Mouse (Mus musculus) kidney, postnatal 0 days (tissue): ENCODE data around the gene Dock6. TPM values are rescaled to one million over a fixed set of nuclear protein-coding genes. Genes with fewer than 3 reads are reported as not detected.
"Not testable (repeated sequence)": the region's sequence is repeated elsewhere in the genome, so short reads cannot be mapped to it uniquely, and the experiment has no call there.

Experiments used
- ATAC-seq: fragments of 200-750 bp; cut with Nextera tagmentation; replicated peaks from 2 replicates; pipeline ENCODE4 v1.8.0; 2017; ENCODE audit warnings: low read depth, moderate number of reproducible peaks, moderate TSS enrichment, moderate library complexity; ENCODE audit not compliant: low FRiP score
- DNase-seq: peaks from one replicate; pipeline ENCODE4 v3.0.0-alpha.2; 2016; ENCODE audit warnings: low spot score
- H3K27ac ChIP-seq: fragments of 300-500 bp; sonication (generic); 2 replicates; pipeline ENCODE4 v1.5.1; 2014; ENCODE audit warnings: mild to moderate bottlenecking
- H3K27me3 ChIP-seq: fragments of 300-500 bp; sonication (generic); 2 replicates; pipeline ENCODE4 v1.6.1; 2014; ENCODE audit warnings: low read length, mixed read lengths; ENCODE audit not compliant: insufficient read depth
- H3K36me3 ChIP-seq: fragments of 300-500 bp; sonication (generic); 2 replicates; pipeline ENCODE4 v1.6.1; 2014; ENCODE audit warnings: low read length, mixed read lengths; ENCODE audit not compliant: insufficient read depth
- H3K4me1 ChIP-seq: fragments of 300-500 bp; sonication (generic); replicated peaks from 2 replicates; pipeline ENCODE4 v1.6.1; 2014; ENCODE audit warnings: antibody characterized with exemption, low read length, mixed read lengths; ENCODE audit not compliant: insufficient read depth
- H3K4me2 ChIP-seq: fragments of 300-500 bp; sonication (generic); 2 replicates; pipeline ENCODE4 v1.6.1; 2014; ENCODE audit warnings: mild to moderate bottlenecking, low read length, moderate library complexity, mixed read lengths
- H3K4me3 ChIP-seq: fragments of 300-500 bp; sonication (generic); replicated peaks from 2 replicates; pipeline ENCODE4 v1.5.1; 2014; ENCODE audit warnings: low read depth, low read length
- H3K9ac ChIP-seq: fragments of 300-500 bp; sonication (generic); 2 replicates; pipeline ENCODE4 v1.6.1; 2014; ENCODE audit warnings: low read depth, low read length
- H3K9me3 ChIP-seq: fragments of 300-500 bp; sonication (generic); replicated peaks from 2 replicates; pipeline ENCODE4 v1.6.1; 2016; ENCODE audit warnings: low read length, inconsistent platforms, mixed read lengths
- CTCF ChIP-seq: IDR thresholded peaks from 2 replicates; pipeline ENCODE4 v1.5.1; 2016; ENCODE audit warnings: antibody characterized with exemption, low read depth, mild to moderate bottlenecking, moderate library complexity
- WGBS: fragments of 180-500 bp; shearing (Covaris S2); extraction: QIAGEN DNeasy Blood & Tissue Kit; methylation state at CpG from one replicate; pipeline ENCODE4 v1.1.7; 2014; 5-methylcytosine and 5-hydroxymethylcytosine counted together
- polyA plus RNA-seq: library from polyadenylated mRNA; unstranded; fragments of >200 nt; fragmentation: Nextera tagmentation; extraction: Ambion mirVana; gene quantifications from 2 replicates; pipeline ENCODE4 v1.2.1, GENCODE M21; 2015

Dock6 gene
- polyA plus RNA-seq, 1 experiment from 2014 or later, result 28.3 TPM

DNA sequence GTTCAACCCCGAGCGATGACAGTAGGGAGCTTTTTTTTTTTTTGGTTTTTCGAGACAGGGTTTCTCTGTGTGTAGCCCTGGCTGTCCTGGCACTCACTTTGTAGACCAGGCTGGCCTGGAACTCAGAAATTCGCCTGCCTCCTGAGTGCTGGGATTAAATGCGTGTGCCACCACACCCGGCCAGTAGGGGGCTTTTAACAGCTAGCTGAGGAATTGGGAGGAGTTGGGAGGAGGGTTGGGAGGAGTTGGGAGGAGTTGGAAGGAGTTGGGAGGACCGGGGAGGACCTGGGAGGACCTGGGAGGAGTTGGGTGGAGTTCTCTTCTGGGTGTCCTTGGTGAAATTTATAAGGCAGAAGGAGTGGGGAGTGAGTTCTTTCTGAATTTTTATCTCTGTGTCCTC, 16.9 kb upstream of the Dock6 start:
- not testable (repeated sequence) for H3K27ac ChIP-seq, H3K4me3 ChIP-seq, H3K9me3 ChIP-seq, H3K36me3 ChIP-seq, H3K27me3 ChIP-seq, DNase-seq, H3K4me1 ChIP-seq, ATAC-seq, H3K4me2 ChIP-seq, H3K9ac ChIP-seq
- 56% methylated on average over 7 of the region's 7 CpGs for WGBS
- peak; percentile 63 for TF ChIP-seq CTCF

DNA sequence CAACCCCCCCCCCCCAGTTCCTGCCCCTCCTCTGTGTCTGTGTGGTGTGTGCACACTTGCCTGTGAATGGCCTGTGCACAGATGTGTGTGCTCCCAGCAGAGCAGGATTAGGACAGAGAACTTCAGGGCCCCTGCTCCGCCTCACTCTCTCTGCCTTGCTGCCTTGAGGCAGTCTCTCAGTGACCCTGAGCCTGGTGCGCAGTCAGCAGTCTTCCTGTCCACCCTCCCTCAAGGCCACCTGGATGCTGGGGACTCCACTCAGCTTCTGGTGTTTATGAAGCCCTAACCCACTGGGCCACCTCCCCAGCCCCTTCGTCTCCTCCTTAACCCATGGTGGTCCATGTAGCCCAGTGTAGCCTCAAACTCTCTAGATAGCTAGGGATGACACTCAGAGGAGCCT, 15.3 kb upstream of the Dock6 start:
- TF ChIP-seq CTCF, result no peak
- Histone ChIP-seq H3K27me3 (no peaks in the 10 kb centered on the region), H3K9ac (no peak overlapping the region), H3K4me3 (no peak overlapping the region), H3K4me1 (no peaks in the 10 kb centered on the region; the same call in 1 of the 2 replicates), H3K36me3 (no peaks in the 10 kb centered on the region), H3K9me3 (no peaks in the 10 kb centered on the region), H3K4me2 (no peak overlapping the region), H3K27ac (no peak overlapping the region)
- no peak for ATAC-seq
- 78% methylated on average over 3 of the region's 3 CpGs for WGBS
- no peak for DNase-seq

DNA sequence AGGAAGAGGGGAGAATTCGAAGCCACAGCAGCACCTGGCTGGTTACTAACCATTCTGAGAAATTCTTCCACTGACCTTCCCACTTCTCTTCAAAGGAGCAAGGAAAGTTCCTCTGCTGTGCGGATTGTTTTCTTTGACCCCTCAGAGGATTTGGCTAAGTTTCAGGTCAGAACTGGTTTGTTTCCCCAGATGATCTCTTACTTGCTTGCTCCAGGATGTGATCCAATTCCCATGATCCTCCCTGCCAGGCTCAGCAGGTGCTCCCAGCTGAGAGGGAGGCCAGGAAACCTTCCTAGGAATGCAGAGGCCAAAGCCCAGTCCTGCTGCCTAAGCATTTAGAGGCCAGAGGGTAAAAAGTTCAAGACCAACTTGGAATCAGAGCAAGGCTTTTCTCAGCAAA, 14.2 kb upstream of the Dock6 start:
- Histone ChIP-seq H3K27me3 (no peaks in the 10 kb centered on the region), H3K4me2 (no peak overlapping the region), H3K9ac (no peak overlapping the region), H3K4me3 (no peak overlapping the region), H3K9me3 (no peaks in the 10 kb centered on the region; the same call in 1 of the 2 replicates), H3K27ac (no peak overlapping the region), H3K36me3 (no peaks in the 10 kb centered on the region), H3K4me1 (no peaks in the 10 kb centered on the region; the same call in 1 of the 2 replicates)
- ATAC-seq, result no peak
- TF ChIP-seq CTCF, result no peak
- 37% methylated on average over 2 of the region's 2 CpGs for WGBS
- no peak for DNase-seq

DNA sequence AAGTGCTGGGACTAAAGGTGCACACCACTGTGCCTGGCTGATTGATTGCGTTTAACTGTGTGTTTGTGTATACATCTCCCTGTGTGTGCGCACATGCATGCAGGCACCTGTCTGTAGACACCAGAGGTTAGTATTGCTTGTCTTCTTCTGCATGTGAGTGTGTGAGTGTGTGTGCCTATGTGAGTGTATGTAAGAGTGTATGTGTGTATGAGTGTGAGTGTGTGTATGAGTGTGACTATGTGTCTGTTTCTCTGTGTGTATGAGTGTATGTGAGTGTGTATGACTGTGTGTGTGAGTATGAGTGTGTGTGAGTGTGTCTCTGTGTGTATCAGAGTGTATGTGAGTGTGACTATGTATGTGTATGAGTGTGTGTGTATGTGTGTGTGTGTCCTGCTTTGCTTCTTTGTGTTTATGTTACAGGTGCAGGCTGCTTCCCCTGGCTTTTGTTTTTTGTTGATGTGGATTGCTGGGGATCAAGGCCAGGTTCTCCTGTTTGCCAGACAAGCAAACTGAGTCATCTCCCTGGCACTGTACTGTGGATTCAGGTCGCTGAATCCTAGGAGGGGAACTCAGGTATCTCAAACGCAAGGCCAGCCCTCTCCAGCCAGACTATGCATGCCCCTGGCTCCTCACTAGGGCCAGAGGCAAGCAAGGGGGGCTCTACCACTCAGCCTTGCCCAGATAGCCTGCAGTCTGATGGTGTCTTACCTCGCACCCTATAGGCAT, 13.4 kb upstream of the Dock6 start:
- no peak for TF ChIP-seq CTCF
- WGBS, result 75% methylated on average over 5 of the region's 5 CpGs
- no peak for DNase-seq
- no peaks in the 10 kb centered on the region; the same call in 1 of the 2 replicates for H3K4me1 ChIP-seq
- no peak overlapping the region for H3K4me2 ChIP-seq
- H3K4me3 ChIP-seq, result no peak overlapping the region
- no peaks in the 10 kb centered on the region; the same call in 1 of the 2 replicates for H3K9me3 ChIP-seq
- H3K27ac ChIP-seq, result no peak overlapping the region
- no peaks in the 10 kb centered on the region for H3K36me3 ChIP-seq
- H3K27me3 ChIP-seq, result no peaks in the 10 kb centered on the region
- ATAC-seq, result no peak
- H3K9ac ChIP-seq, result no peak overlapping the region

DNA sequence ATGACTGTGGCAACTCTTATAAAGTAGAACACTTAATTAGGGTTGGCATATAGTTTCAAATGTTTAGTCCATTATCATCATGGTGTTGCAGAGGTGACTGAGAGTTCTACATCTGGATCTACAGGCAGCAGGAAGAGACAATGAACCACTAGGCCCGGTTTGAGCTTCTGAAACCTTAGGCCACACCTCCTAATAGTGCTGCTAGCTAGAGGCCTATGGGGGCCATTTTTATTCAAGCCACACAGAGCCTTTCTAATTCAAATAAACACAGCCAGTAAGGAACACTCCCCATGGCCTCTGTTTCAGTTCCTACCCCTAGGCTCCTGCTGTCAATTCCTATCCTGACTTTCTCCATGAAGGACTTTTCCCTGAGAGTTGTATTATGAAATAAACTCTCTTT, 9.7 kb upstream of the Dock6 start:
- TF ChIP-seq CTCF, result no peak
- Histone ChIP-seq H3K4me3 (no peak overlapping the region), H3K27me3 (no peaks in the 10 kb centered on the region), H3K4me2 (no peak overlapping the region), H3K36me3 (no peaks in the 10 kb centered on the region), H3K27ac (no peak overlapping the region), H3K9me3 (no peaks in the 10 kb centered on the region; the same call in 1 of the 2 replicates), H3K4me1 (no peaks in the 10 kb centered on the region; the same call in 1 of the 2 replicates), H3K9ac (no peak overlapping the region)
- WGBS, result 63% methylated on average over 1 of the region's 1 CpGs
- DNase-seq (no peak), ATAC-seq (no peak)

DNA sequence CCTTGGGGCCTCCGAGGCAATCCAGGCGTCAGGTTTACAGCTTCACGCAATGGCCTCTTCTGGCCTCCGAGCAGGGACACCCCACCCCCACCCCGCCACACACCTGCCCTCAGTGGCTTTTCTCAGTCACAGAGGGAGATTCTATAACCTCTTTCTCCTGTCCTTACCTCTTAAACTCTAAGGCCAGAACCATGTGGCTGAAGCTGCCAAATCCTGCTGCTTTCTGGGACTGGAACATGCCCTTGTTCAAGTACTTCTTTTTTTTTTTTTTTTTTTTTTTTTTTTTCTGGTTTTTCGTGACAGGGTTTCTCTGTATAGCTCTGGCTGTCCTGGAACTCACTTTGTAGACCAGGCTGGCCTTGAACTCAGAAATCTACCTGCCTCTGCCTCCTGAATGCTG, 7.9 kb upstream of the Dock6 start:
- WGBS, result 53% methylated on average over 6 of the region's 6 CpGs
- ATAC-seq, H3K9ac ChIP-seq, H3K36me3 ChIP-seq, H3K9me3 ChIP-seq, DNase-seq, H3K4me1 ChIP-seq, H3K27ac ChIP-seq, H3K4me3 ChIP-seq, H3K4me2 ChIP-seq, H3K27me3 ChIP-seq: not testable (repeated sequence)

DNA sequence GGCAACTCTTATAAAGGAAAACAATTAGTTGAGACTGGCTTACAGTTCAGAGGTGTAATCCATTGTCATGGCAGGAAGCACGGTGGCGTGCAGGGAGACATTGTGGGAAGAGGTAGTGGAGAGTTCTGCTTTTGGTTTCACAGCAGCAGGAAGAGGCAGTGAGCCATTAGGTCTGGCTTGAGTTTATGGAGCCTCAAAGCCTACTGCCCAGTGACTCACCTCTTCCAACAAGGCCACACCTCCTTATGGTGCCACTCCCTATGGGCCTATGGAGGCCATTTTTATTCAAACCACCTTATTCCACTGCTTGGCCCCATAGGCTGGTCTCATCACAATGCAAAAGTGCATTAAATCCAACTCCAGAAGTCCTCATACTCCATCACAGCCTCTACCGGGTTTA, 7.2 kb upstream of the Dock6 start:
- Histone ChIP-seq H3K36me3 (no peaks in the 10 kb centered on the region), H3K9ac (no peak overlapping the region), H3K4me1 (no peaks in the 10 kb centered on the region), H3K9me3 (no peaks in the 10 kb centered on the region; the same call in 1 of the 2 replicates), H3K27ac (no peak overlapping the region), H3K4me3 (no peak overlapping the region), H3K4me2 (no peak overlapping the region), H3K27me3 (no peaks in the 10 kb centered on the region)
- no peak for ATAC-seq
- TF ChIP-seq CTCF, result no peak
- DNase-seq, result no peak
- 83% methylated on average over 3 of the region's 3 CpGs for whole genome bisulfite sequencing
